Mouse (Mus musculus) ES-E14 (cell line): ENCODE data around the gene Adam8.

Experiments used
- HCFC1 ChIP-seq: IDR thresholded peaks from 2 replicates; pipeline ENCODE4 v1.6.1; 2012; ENCODE audit warnings: low read length, inconsistent platforms, borderline replicate concordance; ENCODE audit not compliant: insufficient read depth
- MAFK ChIP-seq: IDR thresholded peaks from 2 replicates; pipeline ENCODE4 v1.6.1; 2014; ENCODE audit warnings: mild to moderate bottlenecking, low read depth, low read length, inconsistent platforms; ENCODE audit not compliant: insufficient read depth

DNA sequence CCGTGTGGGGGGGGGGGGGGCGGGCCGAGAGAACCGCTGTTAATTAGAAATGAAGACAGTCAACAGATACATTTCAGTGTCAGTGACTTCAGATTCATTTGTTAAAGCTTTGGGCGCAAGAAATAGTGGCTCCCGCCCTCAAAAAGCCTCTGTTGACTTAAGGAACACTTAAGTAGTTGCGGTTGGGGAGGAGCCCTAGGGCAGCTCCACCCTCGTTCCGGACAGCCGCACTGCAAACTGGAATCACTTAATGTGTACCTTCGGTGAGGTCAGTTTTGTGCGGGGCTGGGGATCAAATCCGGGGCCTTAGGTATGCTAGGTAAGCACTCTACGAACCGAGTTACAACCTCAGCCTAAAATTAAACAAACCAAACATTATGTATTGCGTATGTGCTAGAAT lies 41.3 kb downstream of the Adam8 start:
- TF ChIP-seq HCFC1 (no peak), MAFK (no peak)
